Mouse (Mus musculus): ENCODE results near the gene Bzw1.

GRCm38 (mm10) chr1:58366737-58367471, 25.8 kb upstream of the Bzw1 start:
- TF ChIP-seq POLR2A (IDR thresholded peaks at IDR 0.05; ENCODE audit: borderline replicate concordance, extremely low read depth, insufficient read depth, insufficient read length, poor library complexity, severe bottlenecking) (no peak), CTCF (IDR thresholded peaks at IDR 0.05; ENCODE audit: borderline replicate concordance, extremely low read depth, insufficient read depth, insufficient read length) (no peak)
